8 mouse cellular contexts compared by ENCODE assay signal in genomic region chr2:158625231-158625630, GRCm38 (mm10). TPM values are rescaled to one million over a fixed set of nuclear protein-coding genes. Genes with fewer than 3 reads are reported as not detected.
DNase-seq lines count a peak whose midpoint lies in the region; ATAC-seq and TF ChIP-seq lines count a peak whose summit lies in the region.

No protein-coding gene starts in this region.

- TF ChIP-seq CTCF in MEL (IDR thresholded peaks at IDR 0.05 in 2 of 3, conservative IDR thresholded peaks at IDR 0.05 in 1 of 3; ENCODE audit: control insufficient read depth in 1 of 3, insufficient read depth in 1 of 3, low read depth in 2 of 3, low read length in 3 of 3, poor library complexity in 1 of 3, severe bottlenecking in 1 of 3) = no peak

- H3K36me3 ChIP-seq in heart, embryonic 15.5 days = peaks cover 18% of the 10 kb centered on the region
- H3K36me3 ChIP-seq in MEL (ENCODE audit: control insufficient read depth in 1 of 2, insufficient read depth in 2 of 2, low read length in 2 of 2) = peaks cover 0 to 5% of the 10 kb centered on the region in 2 experiments; a peak in 3 of 4 replicates
- H3K36me3 ChIP-seq in forebrain, embryonic 13.5 days (ENCODE audit: poor library complexity, severe bottlenecking) = peaks cover 25% of the 10 kb centered on the region
- peaks cover 26% of the 10 kb centered on the region for H3K36me3 ChIP-seq in limb, embryonic 15.5 days
- H3K36me3 ChIP-seq in neural tube, embryonic 15.5 days = peaks cover 23% of the 10 kb centered on the region

- peak in 1 of 2 experiments; percentile 42; a peak in 1 of 4 replicates for TF ChIP-seq POLR2A in MEL (IDR thresholded peaks at IDR 0.05; ENCODE audit: control insufficient read depth in 1 of 2, insufficient read depth in 1 of 2, low read depth in 1 of 2, low read length in 2 of 2, poor library complexity in 1 of 2)

- H3K9ac ChIP-seq in heart, embryonic 15.5 days = peak overlapping the region; percentile 65
- peak overlapping the region; percentile 83 for H3K9ac ChIP-seq in MEL (ENCODE audit: control insufficient read depth, low read depth, low read length, poor library complexity, severe bottlenecking)
- peak overlapping the region; percentile 92 for H3K9ac ChIP-seq in forebrain, embryonic 13.5 days
- H3K9ac ChIP-seq in limb, embryonic 15.5 days = peak overlapping the region; percentile 75
- H3K9ac ChIP-seq in neural tube, embryonic 15.5 days (replicated peaks) = peak overlapping the region; percentile 69

- peak overlapping the region; percentile 91 for H3K4me2 ChIP-seq in heart, embryonic 15.5 days
- peak overlapping the region; percentile 86 for H3K4me2 ChIP-seq in forebrain, embryonic 13.5 days
- peak overlapping the region; percentile 72 for H3K4me2 ChIP-seq in limb, embryonic 15.5 days
- peak overlapping the region; percentile 73 for H3K4me2 ChIP-seq in neural tube, embryonic 15.5 days

- H3K9me3 ChIP-seq in heart, embryonic 15.5 days (replicated peaks) = no peaks in the 10 kb centered on the region
- no peaks in the 10 kb centered on the region for H3K9me3 ChIP-seq in MEL (replicated peaks; ENCODE audit: insufficient read depth, low read length)
- H3K9me3 ChIP-seq in forebrain, embryonic 13.5 days (replicated peaks) = no peaks in the 10 kb centered on the region
- H3K9me3 ChIP-seq in limb, embryonic 15.5 days = no peaks in the 10 kb centered on the region
- H3K9me3 ChIP-seq in neural tube, embryonic 15.5 days (replicated peaks) = no peaks in the 10 kb centered on the region

- no peak; the same call in 1 of the 2 replicates for ATAC-seq in heart, embryonic 15.5 days (replicated peaks; ENCODE audit: insufficient number of reproducible peaks, insufficient read depth, low FRiP score, low read depth)
- peak; percentile 67 for ATAC-seq in forebrain, embryonic 13.5 days
- ATAC-seq in limb, embryonic 15.5 days (ENCODE audit: insufficient number of reproducible peaks, low FRiP score, low TSS enrichment, low read depth) = no peak; the same call in 1 of the 2 replicates
- ATAC-seq in neural tube, embryonic 15.5 days (ENCODE audit: low FRiP score) = peak; percentile 74

- peak overlapping the region; percentile 90 for H3K27ac ChIP-seq in heart, embryonic 15.5 days
- peak overlapping the region; percentile 87 for H3K27ac ChIP-seq in MEL (ENCODE audit: control insufficient read depth, low read depth, low read length)
- H3K27ac ChIP-seq in forebrain, embryonic 13.5 days = peak overlapping the region; percentile 89
- H3K27ac ChIP-seq in limb, embryonic 15.5 days = peak overlapping the region; percentile 95
- H3K27ac ChIP-seq in neural tube, embryonic 15.5 days (replicated peaks) = peak overlapping the region; percentile 89

- peaks cover 12% of the 10 kb centered on the region for H3K79me2 ChIP-seq in MEL (ENCODE audit: control insufficient read depth, insufficient read depth, low read length, poor library complexity)

- peaks cover 15% of the 10 kb centered on the region for H3K4me1 ChIP-seq in heart, embryonic 15.5 days (replicated peaks)
- peaks cover 0 to 3% of the 10 kb centered on the region in 2 experiments; a peak in 1 of 4 replicates for H3K4me1 ChIP-seq in MEL (ENCODE audit: control insufficient read depth in 1 of 2, insufficient read depth in 2 of 2, low read length in 2 of 2)
- H3K4me1 ChIP-seq in forebrain, embryonic 13.5 days = peaks cover 23% of the 10 kb centered on the region
- peaks cover 9% of the 10 kb centered on the region for H3K4me1 ChIP-seq in limb, embryonic 15.5 days
- H3K4me1 ChIP-seq in neural tube, embryonic 15.5 days = peaks cover 20% of the 10 kb centered on the region

- no peak for TF ChIP-seq EP300 in MEL (IDR thresholded peaks at IDR 0.05; ENCODE audit: low read depth in 1 of 2, low read length in 2 of 2)

- peak overlapping the region; percentile 95 for H3K4me3 ChIP-seq in heart, embryonic 15.5 days
- peak overlapping the region; percentile 96 to 98 for H3K4me3 ChIP-seq in MEL (ENCODE audit: control insufficient read depth in 1 of 2, insufficient read depth in 1 of 2, low read depth in 2 of 2, low read length in 2 of 2)
- peak overlapping the region; percentile 83 for H3K4me3 ChIP-seq in forebrain, embryonic 13.5 days
- H3K4me3 ChIP-seq in limb, embryonic 15.5 days = peak overlapping the region; percentile 90
- peak overlapping the region; percentile 69 for H3K4me3 ChIP-seq in neural tube, embryonic 15.5 days (replicated peaks)

- H3K27me3 ChIP-seq in heart, embryonic 15.5 days = peaks cover 20% of the 10 kb centered on the region
- H3K27me3 ChIP-seq in MEL (ENCODE audit: control insufficient read depth in 1 of 2, insufficient read depth in 2 of 2, low read length in 2 of 2) = no peaks in the 10 kb centered on the region; a peak in 1 of 4 replicates
- peaks cover 20% of the 10 kb centered on the region for H3K27me3 ChIP-seq in forebrain, embryonic 13.5 days
- peaks cover 18% of the 10 kb centered on the region for H3K27me3 ChIP-seq in limb, embryonic 15.5 days
- peaks cover 10% of the 10 kb centered on the region; the same call in 1 of the 2 replicates for H3K27me3 ChIP-seq in neural tube, embryonic 15.5 days (replicated peaks)

- TF ChIP-seq RAD21 in MEL (IDR thresholded peaks at IDR 0.05; ENCODE audit: low read depth, low read length) = no peak

- under 1% methylated on average over 44 of the region's 44 CpGs for WGBS in heart, embryonic 15.5 days
- 0% methylated on average over 43 of the region's 44 CpGs for WGBS in forebrain, embryonic 13.5 days
- WGBS in limb, embryonic 15.5 days = 0% methylated on average over 43 of the region's 44 CpGs
- under 1% methylated on average over 44 of the region's 44 CpGs for WGBS in neural tube, embryonic 15.5 days

- DNase-seq in heart, adult 11 months = no peak
- DNase-seq in MEL (ENCODE audit: low read depth, low spot score) = peak; percentile 63
- DNase-seq in gastrocnemius, postnatal 25 days = no peak
- DNase-seq in thymus, postnatal 4 days = no peak

TF ChIP-seq in MEL, 35 proteins besides CTCF, POLR2A, EP300 and RAD21:
- TF ChIP-seq JUND (IDR thresholded peaks at IDR 0.05; ENCODE audit: low read depth, low read length) (no peak), E2F4 (IDR thresholded peaks at IDR 0.05; ENCODE audit: borderline replicate concordance, low read depth, low read length) (0 out of 2 replicates have a peak, but pooled peaks have one; percentile 43), MAFK (IDR thresholded peaks at IDR 0.05; ENCODE audit: borderline replicate concordance, low read depth, low read length) (no peak), GABPA (IDR thresholded peaks at IDR 0.05; ENCODE audit: low read depth, low read length) (no peak)

RNA-seq across cellular contexts. Expression of gene Actr5, which starts 0.5 kb away (rescaled TPM):
- 5.6 and 7.4 TPM in 2 replicates for polyA plus RNA-seq in heart, embryonic 15.5 days (2015; fragmentation: Nextera tagmentation; extraction: Ambion mirVana)
- total RNA-seq in MEL (2012; rRNA removed) = 16.2 and 17.0 TPM in 2 replicates
- 10 to 100 TPM in 1 of 2 experiments, not detected in 1; 20.8 TPM for polyA plus RNA-seq in MEL (2012; ENCODE audit: insufficient read depth in 1 of 2, insufficient read length in 2 of 2, low read depth in 1 of 2, low replicate concordance in 2 of 2, missing spikeins in 1 of 2)
- polyA plus RNA-seq in forebrain, embryonic 13.5 days (2015; fragmentation: Nextera tagmentation; extraction: Ambion mirVana) = 11.5 and 14.1 TPM in 2 replicates
- polyA plus RNA-seq in limb, embryonic 15.5 days (2015; fragmentation: Nextera tagmentation; extraction: Ambion mirVana) = 7.2 and 10.2 TPM in 2 replicates
- 11.4 TPM in 2 replicates for polyA plus RNA-seq in neural tube, embryonic 15.5 days (2015; fragmentation: Nextera tagmentation; extraction: Ambion mirVana)
- total RNA-seq in gastrocnemius, postnatal 25 days (2021) = 1 to 10 TPM; 2.5 to 3.2 TPM

RNA-seq across cellular contexts. Expression of gene Slc32a1, which starts 14.7 kb away (rescaled TPM):
- not detected in 2 replicates for polyA plus RNA-seq in heart, embryonic 15.5 days (2015; fragmentation: Nextera tagmentation; extraction: Ambion mirVana)
- not detected in 2 replicates for total RNA-seq in MEL (2012; rRNA removed)
- not detected for polyA plus RNA-seq in MEL (2012; ENCODE audit: insufficient read depth in 1 of 2, insufficient read length in 2 of 2, low read depth in 1 of 2, low replicate concordance in 2 of 2, missing spikeins in 1 of 2)
- 4.8 and 5.6 TPM in 2 replicates for polyA plus RNA-seq in forebrain, embryonic 13.5 days (2015; fragmentation: Nextera tagmentation; extraction: Ambion mirVana)
- not detected in 2 replicates for polyA plus RNA-seq in limb, embryonic 15.5 days (2015; fragmentation: Nextera tagmentation; extraction: Ambion mirVana)
- polyA plus RNA-seq in neural tube, embryonic 15.5 days (2015; fragmentation: Nextera tagmentation; extraction: Ambion mirVana) = 9.7 and 11.1 TPM in 2 replicates
- not detected for total RNA-seq in gastrocnemius, postnatal 25 days (2021)

RNA-seq across cellular contexts. Expression of gene Ppp1r16b, which starts 40.0 kb away (rescaled TPM):
- polyA plus RNA-seq in heart, embryonic 15.5 days (2015; fragmentation: Nextera tagmentation; extraction: Ambion mirVana) = 5.2 and 6.8 TPM in 2 replicates
- total RNA-seq in MEL (2012; rRNA removed) = under 0.01 and 0.03 TPM in 2 replicates
- under 1 TPM in 1 of 2 experiments, not detected in 1; 0.67 TPM for polyA plus RNA-seq in MEL (2012; ENCODE audit: insufficient read depth in 1 of 2, insufficient read length in 2 of 2, low read depth in 1 of 2, low replicate concordance in 2 of 2, missing spikeins in 1 of 2)
- 7.8 and 8.4 TPM in 2 replicates for polyA plus RNA-seq in forebrain, embryonic 13.5 days (2015; fragmentation: Nextera tagmentation; extraction: Ambion mirVana)
- polyA plus RNA-seq in limb, embryonic 15.5 days (2015; fragmentation: Nextera tagmentation; extraction: Ambion mirVana) = 4.1 and 4.3 TPM in 2 replicates
- polyA plus RNA-seq in neural tube, embryonic 15.5 days (2015; fragmentation: Nextera tagmentation; extraction: Ambion mirVana) = 25.3 and 26.6 TPM in 2 replicates
- total RNA-seq in gastrocnemius, postnatal 25 days (2021) = 1 to 10 TPM; 4.8 to 5.2 TPM

Comparison
In these comparisons a context has a peak if more than half of its experiments do, and no peak if none do; other contexts are left out.
1. ATAC-seq: peak in forebrain, embryonic 13.5 days (single experiment) and neural tube, embryonic 15.5 days (single experiment); none in heart, embryonic 15.5 days (single experiment) and limb, embryonic 15.5 days (single experiment).
2. Peak in every context shown above with its lines, with median percentiles within 50 percentile points of each other: H3K27ac ChIP-seq, H3K4me2 ChIP-seq, H3K4me3 ChIP-seq and H3K9ac ChIP-seq.